Mouse (Mus musculus) lung, adult 2 months (tissue): ENCODE data around the gene Hspb9.

ENCODE experiments used
- CTCF ChIP-seq: fragments of 200-500 bp; IDR thresholded peaks from 2 replicates; pipeline ENCODE4 v1.5.1; 2011; ENCODE audit warnings: mild to moderate bottlenecking, low read length, control low read depth; ENCODE audit not compliant: insufficient read depth
- POLR2A ChIP-seq: fragments of 200-500 bp; IDR thresholded peaks from 2 replicates; pipeline ENCODE4 v1.6.1; 2011; ENCODE audit warnings: low read depth, mild to moderate bottlenecking, control low read depth, low read length, borderline replicate concordance; ENCODE audit errors: extremely low read depth

GRCm38 (mm10) chr11:100762831-100763230, 49.2 kb downstream of the Hspb9 start, which contains the start of gene Hcrt:
- TF ChIP-seq CTCF, result no peak
- no peak for TF ChIP-seq POLR2A
